Mouse (Mus musculus) cerebellum, adult 2 months (tissue): ENCODE measurements around the gene Gimap7.

Experiments used
- CTCF ChIP-seq: fragments of 200-500 bp; IDR thresholded peaks from 2 replicates; pipeline ENCODE4 v1.5.1; 2011; ENCODE audit warnings: low read depth, mild to moderate bottlenecking, control low read depth, low read length, moderate library complexity, borderline replicate concordance; ENCODE audit not compliant: insufficient read depth
- POLR2A ChIP-seq: fragments of 200-500 bp; IDR thresholded peaks from 2 replicates; pipeline ENCODE4 v1.6.1; 2011; ENCODE audit warnings: low read length, control low read depth, borderline replicate concordance; ENCODE audit not compliant: insufficient read depth

GRCm38 (mm10) chr6:48687077-48687476, 31.3 kb upstream of the Gimap7 start:
- TF ChIP-seq CTCF (no peak), POLR2A (no peak)
